Mouse (Mus musculus) urinary bladder, postnatal 25 days (tissue): Measurements from ENCODE around the gene Apba2.

Source experiments
- DNase-seq: peaks from one replicate; pipeline ENCODE4 v3.0.0; 2022; ENCODE audit warnings: low spot score

Gene Apba2

DNA sequence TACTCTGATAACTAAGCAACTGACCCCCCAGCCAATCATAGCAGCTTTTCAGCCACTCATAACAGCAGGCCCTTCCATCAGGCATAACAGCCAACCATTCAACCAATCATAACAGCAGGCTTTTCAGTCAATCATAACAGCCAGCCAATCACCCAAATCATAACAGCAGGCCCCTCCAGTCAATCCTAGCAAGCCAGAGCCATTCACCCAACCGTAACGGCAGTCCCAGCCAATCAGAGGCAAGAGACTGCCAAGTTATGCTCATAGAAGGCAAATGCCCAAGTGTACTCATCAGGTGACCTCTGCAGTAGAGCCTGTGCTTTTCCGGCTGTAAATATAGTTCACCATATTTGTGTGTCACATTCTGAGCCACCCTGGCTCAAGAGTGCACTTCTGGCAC is 85.1 kb downstream of the Apba2 start:
- DNase-seq: no peak

DNA sequence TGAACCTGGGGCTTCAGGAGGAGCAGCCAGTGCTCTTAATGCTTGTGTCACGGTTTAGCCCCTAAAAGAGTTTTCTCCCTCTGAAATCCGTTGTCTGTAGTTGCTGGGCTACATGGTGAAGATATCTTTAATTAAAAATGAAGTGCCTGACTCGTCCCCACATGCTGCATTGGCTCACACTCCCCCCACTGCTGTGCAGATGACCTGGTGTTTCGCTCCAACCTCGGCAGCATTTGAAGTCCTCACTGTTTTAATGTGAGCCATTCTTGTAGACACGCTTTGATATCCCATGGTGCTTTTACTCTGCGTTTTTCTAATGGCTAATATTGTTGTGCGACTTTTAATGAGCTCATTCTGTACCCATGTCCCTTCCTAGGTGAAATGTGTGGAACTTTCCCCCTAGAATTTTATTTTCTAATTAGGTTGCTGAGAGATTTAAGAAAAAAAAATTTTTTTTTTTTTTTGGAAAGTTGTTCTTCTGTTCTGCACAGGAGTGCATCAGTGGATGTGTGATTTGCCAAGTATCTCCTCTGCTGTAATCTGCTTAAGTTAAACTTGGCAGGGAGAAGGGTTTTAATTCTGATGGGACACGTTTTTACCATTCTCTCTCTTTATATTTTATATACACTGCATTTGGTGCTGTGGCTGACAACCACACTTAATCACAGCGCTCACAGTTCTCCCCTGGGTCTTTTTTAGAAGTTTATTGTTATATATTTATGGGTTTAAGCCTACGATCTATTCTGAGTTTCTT is 87.3 kb downstream of the Apba2 start:
- DNase-seq: no peak

DNA sequence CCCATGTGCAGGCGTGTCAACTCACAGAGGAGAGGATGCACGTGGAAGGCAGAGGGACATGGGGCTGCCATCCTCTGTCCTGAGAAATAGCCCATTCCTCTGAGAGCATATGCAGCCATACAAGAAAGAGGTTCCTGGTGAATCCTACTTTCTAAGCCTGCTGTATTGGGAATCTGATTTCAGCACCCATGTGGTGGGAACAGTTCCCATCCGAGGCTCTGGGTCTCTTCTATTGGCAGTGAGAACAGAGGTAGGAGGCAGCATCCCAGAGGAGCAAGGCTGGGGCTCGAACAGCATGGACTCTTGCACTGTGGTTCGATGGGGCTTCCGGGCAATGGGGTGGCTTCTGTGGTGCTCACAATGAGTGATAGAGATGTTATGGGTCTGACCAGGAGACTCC is 93.8 kb downstream of the Apba2 start:
- DNase-seq: no peak

DNA sequence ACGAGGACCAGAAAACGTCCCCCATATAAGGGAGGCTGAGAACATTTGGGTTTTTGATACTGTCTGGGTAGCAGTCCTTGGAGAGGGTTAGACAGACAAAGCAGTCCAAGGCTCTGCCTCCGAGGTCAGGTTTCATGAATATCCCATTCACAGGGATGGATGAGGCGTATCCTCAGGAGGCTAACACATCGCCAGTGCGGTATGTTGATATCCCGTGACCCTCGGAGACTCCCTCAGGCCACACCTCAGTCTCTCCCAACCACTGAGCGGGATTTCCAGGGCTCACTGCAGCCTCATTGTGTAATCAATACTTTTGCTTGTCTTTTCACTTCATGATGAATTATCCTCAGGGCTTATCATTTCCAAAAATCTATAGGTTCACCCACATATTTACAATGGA is 95.1 kb downstream of the Apba2 start:
- DNase-seq: no peak

DNA sequence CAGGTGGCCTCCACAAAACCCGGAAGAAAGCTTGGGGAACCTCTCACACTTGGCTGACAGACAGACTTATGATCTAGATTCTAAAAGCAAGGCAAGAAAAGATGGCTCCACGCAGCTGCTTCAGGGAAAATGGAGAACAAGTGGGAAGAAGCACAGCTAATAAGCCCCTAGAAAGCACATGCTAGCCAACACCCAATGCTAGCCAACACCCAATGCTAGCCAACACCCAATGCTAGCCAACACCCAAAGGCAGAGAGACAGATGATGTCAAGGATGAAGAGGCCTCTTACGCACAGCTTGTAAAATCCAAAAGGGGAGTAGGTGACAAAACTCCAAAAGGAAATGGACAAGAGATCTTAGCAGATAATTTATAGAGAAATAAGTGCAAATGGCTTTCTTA is 108.4 kb downstream of the Apba2 start:
- DNase-seq: no peak

DNA sequence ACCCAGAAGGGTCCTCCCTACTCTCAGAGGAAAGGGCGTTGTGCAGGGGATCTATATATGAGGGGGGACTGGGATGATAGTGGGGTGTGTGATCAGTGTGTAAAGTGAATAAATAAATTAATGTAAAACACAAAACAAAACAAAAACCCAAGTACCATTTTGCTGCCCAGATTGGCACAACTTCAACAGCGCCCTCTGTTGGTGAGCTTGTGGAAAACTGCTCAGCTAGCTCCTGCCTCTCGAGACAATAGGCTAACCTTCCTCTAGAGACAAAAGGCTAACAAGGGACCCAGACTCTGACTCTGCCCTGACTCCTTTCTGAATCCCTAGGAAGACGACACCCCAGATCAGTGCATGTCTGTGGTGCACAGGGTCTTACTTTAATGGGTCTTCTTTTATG is 109.4 kb downstream of the Apba2 start:
- DNase-seq: no peak

DNA sequence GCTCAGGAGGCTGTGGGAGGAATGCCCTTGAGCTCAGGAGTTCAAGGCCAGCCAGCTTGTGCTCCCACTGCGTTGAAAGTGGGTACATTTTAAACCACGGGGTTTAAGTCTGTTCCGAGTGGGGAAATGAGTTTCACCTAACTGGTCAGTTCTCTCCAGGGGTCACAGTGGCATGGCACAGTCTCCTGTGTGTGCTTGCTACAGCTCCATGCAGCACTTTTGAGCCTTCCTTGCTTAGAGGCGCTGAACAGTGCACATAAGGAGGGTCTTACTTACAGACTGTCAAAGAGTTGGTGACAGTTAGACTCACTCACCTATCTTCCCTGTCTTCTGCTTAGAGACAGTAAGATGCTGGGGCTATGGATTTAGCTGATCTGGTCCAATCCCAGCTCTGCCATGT is 117.8 kb downstream of the Apba2 start:
- no peak for DNase-seq

DNA sequence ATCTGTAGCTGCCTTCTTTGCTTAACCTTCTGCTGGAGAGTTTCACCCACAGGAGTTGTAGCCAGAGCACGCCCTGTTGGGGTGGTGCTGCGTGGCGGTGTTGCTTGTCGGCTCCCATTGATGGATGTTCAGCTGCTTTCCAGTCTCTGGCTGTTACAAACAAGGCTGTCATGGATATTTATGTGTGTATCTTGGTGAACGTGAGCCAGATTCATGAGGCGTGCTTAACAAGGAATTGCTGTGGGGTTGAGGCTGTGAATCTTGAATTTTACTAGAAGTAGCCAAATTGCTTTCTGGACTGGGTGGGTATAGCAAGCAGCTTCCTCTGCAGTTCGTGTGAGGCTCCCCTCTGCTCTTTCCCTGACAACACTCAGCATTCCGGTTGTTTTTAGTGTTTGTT is 125.0 kb downstream of the Apba2 start:
- DNase-seq: no peak

DNA sequence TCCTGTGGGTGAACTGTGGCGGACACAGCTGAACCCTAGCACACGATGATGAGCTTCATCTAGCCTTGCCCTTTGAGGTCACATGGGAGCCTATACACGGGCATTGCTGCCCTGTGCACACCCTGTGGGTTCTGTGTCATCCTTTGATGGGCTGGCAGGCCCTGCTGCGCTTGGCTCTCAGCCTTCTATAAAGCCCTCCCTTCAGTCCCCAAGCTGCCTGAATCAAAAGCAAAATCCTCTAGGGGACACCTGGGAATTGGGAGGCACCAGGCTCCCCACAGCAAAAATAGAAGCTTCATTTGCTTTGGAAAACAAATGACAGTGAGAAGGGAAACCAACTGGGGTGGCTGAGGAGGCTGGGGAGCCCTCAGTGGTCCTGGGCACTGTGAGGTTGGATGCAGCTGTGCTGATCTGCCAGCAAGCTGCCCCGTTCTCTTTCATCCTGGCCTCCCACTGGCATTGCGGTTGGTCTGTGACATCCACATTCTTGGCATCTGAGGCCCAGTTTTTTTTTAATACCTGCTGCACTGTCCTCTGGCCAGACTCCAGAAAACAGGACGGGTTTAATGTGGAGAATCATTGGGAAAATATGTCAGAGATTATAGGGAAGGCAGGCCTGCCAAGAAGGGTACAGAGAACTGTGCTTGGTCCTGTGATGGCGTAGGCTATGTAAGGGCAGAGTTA is 126.6 kb downstream of the Apba2 start:
- DNase-seq: no peak

DNA sequence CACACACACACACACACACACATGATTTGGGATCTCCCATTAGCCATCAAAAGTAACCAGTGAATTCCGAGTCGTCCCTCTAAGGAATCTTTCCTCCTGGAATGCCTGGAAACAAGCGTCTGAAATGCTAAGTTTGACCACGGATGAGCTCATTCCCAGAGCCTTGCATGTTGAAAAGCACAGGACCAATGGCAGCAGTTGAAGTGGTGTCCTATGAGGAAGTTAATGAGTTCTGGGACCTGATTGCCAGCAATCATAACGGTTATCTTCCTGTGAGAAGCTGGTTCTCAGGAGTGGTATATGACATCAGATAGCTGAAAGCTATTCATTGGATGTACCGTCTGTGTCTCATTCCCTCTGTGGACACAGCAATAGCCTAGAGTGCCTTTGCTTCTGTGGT is 129.2 kb downstream of the Apba2 start:
- no peak for DNase-seq

DNA sequence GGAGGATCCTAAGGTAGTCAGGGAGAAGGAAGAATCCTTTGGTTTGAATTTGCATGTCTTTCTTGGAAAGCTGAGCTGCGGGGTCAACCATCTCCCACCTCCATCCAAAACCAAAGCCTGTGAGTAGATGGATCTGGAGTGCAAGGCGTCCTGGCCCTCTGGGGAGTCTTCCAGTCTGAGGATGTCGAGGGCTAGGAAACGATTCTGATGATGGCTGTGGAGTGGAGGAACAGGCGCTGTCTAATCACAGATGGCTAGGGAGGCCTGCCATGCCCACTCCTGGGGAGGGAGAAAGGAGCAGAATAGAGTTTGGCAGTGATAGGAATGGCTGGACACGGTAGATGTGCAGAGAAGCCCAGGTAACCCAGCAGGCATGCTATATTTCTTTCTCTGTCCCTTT is 129.6 kb downstream of the Apba2 start:
- no peak for DNase-seq

DNA sequence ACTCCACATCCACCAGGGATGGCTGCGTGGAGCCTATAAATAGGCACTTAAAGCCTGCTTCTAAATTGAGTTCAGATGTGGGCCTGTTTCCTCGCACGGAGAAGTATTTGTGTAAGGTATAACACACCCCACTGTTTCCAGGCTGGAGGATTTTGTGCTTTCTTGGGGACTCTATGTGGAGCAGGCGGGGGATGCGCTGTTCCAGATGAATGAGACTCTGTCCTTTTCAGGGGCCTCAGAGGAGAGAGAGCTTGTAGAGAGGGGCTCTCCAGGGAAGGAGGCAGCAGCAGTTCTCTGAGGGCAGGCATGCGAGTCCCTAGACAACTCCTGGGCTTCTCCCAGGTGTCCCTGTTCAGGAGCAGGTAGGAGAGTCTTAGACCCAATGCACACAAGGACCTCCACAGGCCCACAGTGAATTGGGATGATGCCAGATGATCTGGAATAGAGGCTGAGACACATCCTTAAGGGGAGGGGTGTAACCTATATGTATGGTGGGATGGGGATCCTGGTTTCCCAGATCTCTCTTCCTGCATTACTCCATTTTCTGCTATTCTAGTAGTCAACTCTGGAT is 130.4 kb downstream of the Apba2 start:
- no peak for DNase-seq

DNA sequence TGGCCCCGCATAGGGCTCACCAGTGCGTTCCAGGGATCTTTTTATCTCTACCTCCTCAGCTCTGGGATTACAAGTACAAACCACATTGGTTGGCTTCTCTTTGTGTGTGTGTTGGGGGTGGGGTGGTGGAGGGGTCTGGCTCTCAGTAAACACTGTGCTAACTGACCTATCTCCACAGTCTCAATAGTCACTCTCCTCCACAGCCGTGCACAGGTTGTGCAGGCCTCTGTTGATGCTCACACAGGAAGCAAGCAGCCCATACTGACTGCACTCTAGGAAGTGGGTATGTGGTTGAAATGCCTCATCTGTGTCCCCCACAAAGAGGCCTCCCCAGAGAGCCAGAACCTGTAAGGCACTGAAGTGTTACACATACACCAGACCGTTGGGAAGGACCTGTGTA is 131.7 kb downstream of the Apba2 start:
- no peak for DNase-seq

DNA sequence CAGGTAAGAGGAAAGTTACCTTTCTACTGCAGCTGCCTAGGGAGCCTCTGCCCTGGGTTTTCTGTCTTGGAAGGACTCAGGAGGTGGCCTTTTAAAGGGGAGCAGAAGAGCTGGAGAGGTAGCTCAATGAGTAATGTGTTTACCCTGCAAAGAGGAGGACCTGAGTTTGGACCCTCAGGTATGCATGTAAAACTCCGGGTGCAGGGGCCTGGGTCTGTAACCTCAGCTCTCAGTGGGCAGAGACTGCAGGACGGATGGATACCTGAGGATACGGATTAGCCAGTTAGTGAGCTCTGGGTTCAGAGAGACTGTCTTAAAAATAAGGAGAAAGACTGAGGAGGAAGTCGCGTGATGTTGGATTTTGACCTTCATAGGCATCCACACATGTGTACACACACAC is 132.4 kb downstream of the Apba2 start:
- DNase-seq: no peak

DNA sequence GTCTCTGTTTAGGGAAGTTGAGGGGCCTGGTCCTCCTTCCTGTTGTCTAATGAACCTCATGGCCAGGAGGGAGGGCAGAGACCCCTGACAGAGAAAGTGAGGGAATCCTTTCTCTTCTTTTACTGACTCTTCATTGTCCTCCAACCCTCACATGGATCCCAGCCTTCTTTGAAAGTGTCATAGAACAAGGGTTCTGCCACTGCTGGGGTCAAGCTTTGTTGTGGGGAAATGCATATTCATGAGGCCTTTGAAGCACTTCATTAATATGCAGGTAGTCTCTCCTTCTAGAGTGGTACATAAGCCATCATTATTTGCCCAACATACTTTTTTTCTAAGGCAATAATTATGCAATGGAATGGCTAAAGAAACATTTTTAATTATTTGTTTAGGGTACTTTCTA is 133.0 kb downstream of the Apba2 start:
- DNase-seq: no peak

DNA sequence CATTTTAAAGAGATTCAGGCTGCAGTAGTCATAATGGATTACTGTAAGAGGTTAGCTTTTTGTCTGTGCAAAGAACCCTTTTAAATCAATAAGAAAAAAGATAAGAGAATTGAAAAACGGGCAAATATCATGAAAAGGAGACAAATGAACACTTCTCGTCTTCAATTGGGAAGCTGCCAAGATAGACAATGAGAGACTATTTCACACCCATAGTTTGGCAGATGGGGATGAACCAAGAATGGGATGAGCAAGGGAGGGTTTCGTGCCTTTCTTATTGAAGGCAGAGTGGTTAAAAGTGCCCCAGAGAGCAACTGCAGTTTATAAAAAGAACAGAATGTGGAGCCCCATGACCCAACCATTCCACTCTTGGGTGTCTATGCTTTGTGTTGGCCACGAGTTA is 137.4 kb downstream of the Apba2 start:
- no peak for DNase-seq

DNA sequence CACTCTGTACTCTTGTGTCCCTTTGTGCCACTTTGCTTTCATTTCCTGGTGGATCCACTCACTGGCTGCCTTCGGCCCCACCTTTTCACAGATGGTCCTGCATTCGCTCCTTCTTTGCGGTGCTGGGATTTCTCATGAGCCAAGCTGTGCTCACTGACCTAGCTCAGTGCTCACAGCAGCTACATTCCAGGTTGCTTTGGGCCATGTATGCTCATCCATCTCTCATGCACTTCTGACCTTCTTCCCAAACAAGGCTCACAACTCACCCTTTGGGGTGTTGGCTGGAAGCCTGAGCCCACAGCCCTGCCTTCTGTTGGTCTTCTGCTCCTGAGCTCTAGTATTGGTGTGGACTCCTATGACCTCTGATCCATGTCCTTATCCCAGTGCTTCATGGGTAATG is 139.1 kb downstream of the Apba2 start:
- no peak for DNase-seq

DNA sequence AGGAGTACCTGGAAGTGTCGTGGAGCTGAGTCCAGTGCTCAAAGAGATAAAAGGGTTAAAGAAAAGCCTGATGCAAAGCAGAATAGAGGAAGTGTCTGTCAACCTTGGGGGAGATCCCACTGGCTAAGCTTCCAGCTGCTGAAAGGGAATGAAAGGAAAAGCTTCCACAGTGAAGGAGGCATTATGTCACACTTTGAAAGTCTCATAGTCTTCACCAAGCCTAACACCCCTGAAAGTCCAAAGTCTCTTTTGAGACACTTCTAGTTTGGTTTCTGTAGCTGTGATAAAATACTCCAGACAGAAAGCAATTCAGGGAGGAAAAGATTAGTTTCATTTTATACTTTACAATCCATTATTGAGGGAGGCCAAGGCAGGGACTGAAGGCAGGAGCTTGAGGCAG is 141.4 kb downstream of the Apba2 start:
- DNase-seq: no peak

DNA sequence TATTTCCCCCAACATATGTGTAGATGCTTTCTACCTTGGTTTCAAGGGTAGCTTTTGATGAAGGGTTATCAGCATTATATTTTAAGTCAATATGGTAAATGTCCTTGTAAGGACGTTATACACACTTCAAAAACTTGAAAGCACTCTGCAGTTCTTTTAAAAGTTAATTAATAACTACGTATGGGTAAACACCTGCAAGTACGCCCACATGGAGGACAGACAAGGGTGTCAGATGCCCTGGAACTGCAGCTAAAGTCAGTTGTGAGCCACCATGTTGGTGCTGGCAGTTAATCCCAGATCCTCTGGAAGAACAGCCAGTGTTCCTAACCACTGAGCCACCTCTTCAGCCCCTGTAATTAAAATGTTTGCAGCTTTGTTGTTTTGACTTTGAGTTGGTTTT is 144.0 kb downstream of the Apba2 start:
- DNase-seq: no peak

DNA sequence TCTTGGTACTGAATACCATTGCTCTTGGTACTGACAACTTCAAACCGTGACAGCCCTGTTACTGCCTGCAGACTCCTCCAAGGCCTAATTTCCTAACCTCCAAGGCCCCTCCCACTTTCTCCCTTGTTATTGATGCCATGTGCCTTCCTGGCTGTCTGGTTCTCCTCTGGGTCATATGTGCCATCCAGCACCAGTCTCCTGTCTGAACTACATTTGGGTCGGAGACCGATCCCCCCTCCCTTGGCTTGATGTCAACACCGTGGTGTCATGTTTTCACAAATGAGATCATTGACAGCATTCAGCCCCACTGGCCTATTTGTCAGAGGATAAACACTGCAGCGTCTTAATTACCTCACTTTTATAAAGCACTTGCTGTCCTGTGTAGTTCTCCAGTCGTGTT is 144.5 kb downstream of the Apba2 start:
- no peak for DNase-seq

DNA sequence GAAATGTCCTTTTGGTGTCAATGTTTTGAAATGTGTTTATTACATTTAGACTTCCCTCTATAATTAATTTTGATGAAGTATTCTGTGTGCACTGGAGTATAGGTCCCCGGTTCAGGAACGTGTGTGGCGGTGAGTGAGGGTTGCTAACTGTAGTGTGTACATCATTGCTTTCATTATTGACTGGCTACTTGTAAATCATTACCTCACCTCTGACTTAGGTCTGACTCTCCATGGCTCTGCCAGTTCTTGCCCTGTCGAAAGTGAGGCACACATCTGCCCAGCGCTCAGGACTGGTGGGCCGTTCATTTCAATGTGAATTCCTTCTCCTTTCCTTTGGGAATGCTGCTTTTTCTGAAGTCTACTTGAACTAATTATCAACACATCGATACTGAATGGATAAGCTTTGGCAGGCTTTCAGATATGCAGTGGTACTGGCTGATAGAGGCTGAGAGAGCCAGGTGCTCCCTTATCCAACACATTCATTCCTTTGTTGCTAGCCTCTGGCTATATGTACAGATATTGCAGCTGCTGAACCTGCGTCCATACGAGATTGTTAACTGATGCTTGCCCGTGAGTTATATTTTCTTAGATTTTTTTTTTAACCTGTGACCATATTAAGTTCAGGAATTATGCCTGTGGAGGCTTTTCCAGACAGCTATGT is 147.6 kb downstream of the Apba2 start:
- no peak for DNase-seq

DNA sequence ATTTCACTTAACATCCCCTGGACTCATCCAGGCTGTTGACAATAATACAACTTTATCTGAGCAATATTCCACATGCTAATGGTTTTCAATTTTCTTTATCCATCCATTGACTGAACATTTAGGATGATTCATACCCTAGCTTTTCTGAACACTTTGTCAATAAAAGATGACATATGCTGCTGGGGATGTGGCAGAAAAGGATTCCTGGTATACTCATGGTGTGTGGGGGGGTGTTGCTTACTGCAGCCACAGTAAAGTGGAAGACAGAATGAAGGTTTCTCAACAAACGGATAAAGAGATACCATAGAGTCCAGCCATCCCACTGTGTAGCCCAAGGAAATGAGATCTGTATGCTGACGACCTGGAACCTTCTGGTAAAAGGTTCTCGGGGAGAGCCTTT is 150.5 kb downstream of the Apba2 start:
- DNase-seq: no peak

DNA sequence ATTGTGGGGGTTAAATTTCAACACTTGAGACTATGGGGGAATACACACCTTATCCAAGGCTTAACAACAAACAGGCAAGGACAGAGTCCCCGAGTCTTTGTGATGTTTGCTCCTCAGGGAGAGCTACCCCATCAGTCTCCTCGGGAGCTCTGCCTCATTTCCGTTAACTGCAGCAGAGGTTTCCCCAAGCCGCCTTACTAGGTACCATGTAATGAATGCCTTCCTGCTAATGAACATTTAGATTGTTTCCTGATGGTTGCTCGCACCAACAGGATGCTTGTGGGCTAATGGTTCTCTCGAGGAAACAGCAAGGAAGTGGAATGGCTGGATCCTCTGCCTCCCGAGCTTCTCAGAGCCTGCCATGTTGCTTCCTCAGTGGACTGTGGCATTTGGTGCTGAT is 155.3 kb downstream of the Apba2 start:
- DNase-seq: no peak
